27 mouse cellular contexts compared by ENCODE assay signal in genomic region chr10:17550638-17551013, GRCm38 (mm10).
DNase-seq lines count a peak whose midpoint lies in the region; ATAC-seq and TF ChIP-seq lines count a peak whose summit lies in the region.
"Had no signal": no experiment of that assay in that cellular context is flagged by ENCODE, and none has a peak within 500 bp of the region (broad histone marks: within the 10 kb centered on the region; RNA-seq: fewer than 3 reads in every experiment).

No protein-coding gene starts in this region.

- no peak overlapping the region for H3K9ac ChIP-seq in kidney, postnatal 0 days (ENCODE audit: low read depth, low read length)
- H3K9ac ChIP-seq: heart, embryonic 15.5 days; hindbrain, embryonic 15.5 days; limb, embryonic 13.5 days; liver, embryonic 13.5 days; lung, embryonic 14.5 days; midbrain, embryonic 12.5 days; neural tube, embryonic 12.5 days had no signal

- no peaks in the 10 kb centered on the region for H3K9me3 ChIP-seq in kidney, postnatal 0 days (replicated peaks; ENCODE audit: low read length)
- H3K9me3 ChIP-seq: forebrain, embryonic 10.5 days; heart, embryonic 15.5 days; hindbrain, embryonic 15.5 days; limb, embryonic 13.5 days; liver, embryonic 13.5 days; midbrain, embryonic 12.5 days; neural tube, embryonic 12.5 days had no signal

- H3K4me2 ChIP-seq in kidney, postnatal 0 days (ENCODE audit: low read length) = no peak overlapping the region
- H3K4me2 ChIP-seq: heart, embryonic 15.5 days; hindbrain, embryonic 15.5 days; limb, embryonic 13.5 days; liver, embryonic 13.5 days; lung, embryonic 14.5 days; midbrain, embryonic 12.5 days; neural tube, embryonic 12.5 days had no signal

- no peak for DNase-seq in kidney, postnatal 0 days (ENCODE audit: low spot score)
- no peak for DNase-seq in kidney, postnatal 36 days
- peak; percentile 92 for DNase-seq in fat pad, adult 2 months (ENCODE audit: extremely low read depth, low read depth, low spot score)
- DNase-seq in monocyte, adult 2 months (ENCODE audit: low read depth in 1 of 2, low spot score in 2 of 2) = peak; percentile 9 to 28
- DNase-seq in cerebellum, adult 2 months = no peak
- DNase-seq: adrenal gland, postnatal 25 days; cerebellum, adult 11 months; cerebellum, postnatal 25 days; gastrocnemius, postnatal 14 days; heart, postnatal 4 days; kidney, postnatal 14 days; liver, embryonic 13.5 days; lung, embryonic 14.5 days; retina, postnatal 1 day; right cerebral cortex, postnatal 25 days; spleen, adult 18-20 months had no signal

- no peak for ATAC-seq in kidney, postnatal 0 days (replicated peaks; ENCODE audit: low FRiP score, low read depth)
- ATAC-seq in erythroblast, adult 5-6 weeks (replicated peaks; ENCODE audit: low FRiP score, poor library complexity, severe bottlenecking) = no peak
- ATAC-seq: forebrain, embryonic 16.5 days; intestine, embryonic 16.5 days had no signal

- H3K27me3 ChIP-seq in kidney, postnatal 0 days (ENCODE audit: insufficient read depth, low read length) = no peaks in the 10 kb centered on the region
- H3K27me3 ChIP-seq in cerebellum, adult 2 months (ENCODE audit: control insufficient read depth, insufficient read depth, low read length) = no peaks in the 10 kb centered on the region
- H3K27me3 ChIP-seq: heart, embryonic 15.5 days; hindbrain, embryonic 15.5 days; limb, embryonic 13.5 days; liver, embryonic 13.5 days; midbrain, embryonic 12.5 days; neural tube, embryonic 12.5 days had no signal

- TF ChIP-seq CTCF in kidney, postnatal 0 days (IDR thresholded peaks at IDR 0.05; ENCODE audit: low read depth) = no peak
- no peak for TF ChIP-seq CTCF in bone marrow macrophage, adult 2 months (IDR thresholded peaks at IDR 0.05; ENCODE audit: low read depth, low read length)
- TF ChIP-seq CTCF in cerebellum, adult 2 months (IDR thresholded peaks at IDR 0.05; ENCODE audit: borderline replicate concordance, insufficient read depth, low read depth, low read length) = no peak

- no peaks in the 10 kb centered on the region for H3K4me1 ChIP-seq in kidney, postnatal 0 days (replicated peaks; ENCODE audit: insufficient read depth, low read length)
- H3K4me1 ChIP-seq in bone marrow macrophage, adult 2 months (ENCODE audit: control insufficient read depth, insufficient read depth, low read length) = peaks cover 16% of the 10 kb centered on the region
- H3K4me1 ChIP-seq in cerebellum, adult 2 months (ENCODE audit: control insufficient read depth, insufficient read depth, low read length) = no peaks in the 10 kb centered on the region
- H3K4me1 ChIP-seq: forebrain, embryonic 10.5 days; heart, embryonic 15.5 days; hindbrain, embryonic 15.5 days; limb, embryonic 13.5 days; midbrain, embryonic 12.5 days; neural tube, embryonic 12.5 days had no signal

- peak overlapping the region; percentile 67 for H3K27ac ChIP-seq in kidney, postnatal 0 days
- peak overlapping the region; percentile 21 for H3K27ac ChIP-seq in bone marrow macrophage, adult 2 months (ENCODE audit: insufficient read depth, low read depth, low read length)
- H3K27ac ChIP-seq in cerebellum, adult 2 months (ENCODE audit: insufficient read depth, low read length) = no peak overlapping the region
- H3K27ac ChIP-seq: forebrain, embryonic 10.5 days; heart, embryonic 15.5 days; hindbrain, embryonic 15.5 days; limb, embryonic 13.5 days; liver, embryonic 13.5 days; macrophage; midbrain, embryonic 12.5 days; neural tube, embryonic 12.5 days had no signal

- no peak overlapping the region for H3K4me3 ChIP-seq in kidney, postnatal 0 days (replicated peaks; ENCODE audit: low read depth, low read length)
- H3K4me3 ChIP-seq in bone marrow macrophage, adult 2 months (ENCODE audit: insufficient read depth, low read length) = no peak overlapping the region
- H3K4me3 ChIP-seq in cerebellum, adult 2 months (replicated peaks; ENCODE audit: insufficient read depth, low read depth, low read length) = no peak overlapping the region
- H3K4me3 ChIP-seq: forebrain, embryonic 10.5 days; heart, embryonic 15.5 days; hindbrain, embryonic 15.5 days; limb, embryonic 13.5 days; liver, embryonic 13.5 days; midbrain, embryonic 12.5 days; neural tube, embryonic 12.5 days had no signal

- WGBS in kidney, postnatal 0 days = 75% methylated on average over 6 of the region's 6 CpGs
- WGBS in cerebellum, adult 2 months = 94% methylated on average over 6 of the region's 6 CpGs

- no peak for TF ChIP-seq POLR2A in bone marrow macrophage, adult 2 months (IDR thresholded peaks at IDR 0.05; ENCODE audit: borderline replicate concordance, low read depth, low read length)
- no peak for TF ChIP-seq POLR2A in cerebellum, adult 2 months (IDR thresholded peaks at IDR 0.05; ENCODE audit: borderline replicate concordance, insufficient read depth, low read length)

- no peaks in the 10 kb centered on the region for H3K36me3 ChIP-seq in kidney, postnatal 0 days (ENCODE audit: insufficient read depth, low read length)
- H3K36me3 ChIP-seq: forebrain, embryonic 10.5 days; heart, embryonic 15.5 days; hindbrain, embryonic 15.5 days; limb, embryonic 13.5 days; liver, embryonic 13.5 days; midbrain, embryonic 12.5 days; neural tube, embryonic 12.5 days had no signal

Comparison
In these comparisons a context has a peak if more than half of its experiments do, and no peak if none do; other contexts are left out.
1. DNase-seq: peak in fat pad, adult 2 months (single experiment) and monocyte, adult 2 months (2 of 2); none in kidney, postnatal 0 days (single experiment), kidney, postnatal 36 days (0 of 2) and cerebellum, adult 2 months (0 of 2).